Comparison of ENCODE assay signal across 7 mouse cellular contexts in the genomic region with DNA sequence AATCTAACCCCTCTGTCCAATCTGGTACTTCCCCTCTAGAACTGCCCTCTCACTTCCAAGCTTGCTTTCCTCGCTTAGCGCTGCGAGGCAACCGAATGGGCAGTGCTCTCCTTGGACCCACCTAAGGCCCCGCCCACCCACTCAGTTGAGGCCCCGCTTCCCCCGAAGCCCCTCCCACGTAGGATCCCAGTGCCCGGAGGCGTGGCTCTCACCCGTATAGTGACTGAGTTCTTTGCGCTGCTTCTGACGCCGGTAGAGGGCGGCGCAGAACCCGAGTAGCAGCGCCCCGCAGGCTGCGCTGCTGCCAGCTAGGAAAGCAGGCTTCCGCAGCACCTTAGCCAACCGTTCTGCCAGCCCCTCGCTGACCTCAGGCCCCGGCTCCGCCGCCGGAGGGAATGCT. TPM values are rescaled to one million over a fixed set of nuclear protein-coding genes. Genes with fewer than 3 reads are reported as not detected.
A peak's percentile ranks its signal among the peaks of the same experiment; 100 is the strongest.
DNase-seq lines count a peak whose midpoint lies in the region; ATAC-seq and TF ChIP-seq lines count a peak whose summit lies in the region.

No protein-coding gene starts in this region.

- ATAC-seq in intestine, embryonic 15.5 days: peak; percentile 95
- peak; percentile 93 for ATAC-seq in midbrain, embryonic 11.5 days (ENCODE audit: low FRiP score)

- H3K4me1 ChIP-seq in intestine, embryonic 15.5 days (replicated peaks): peaks cover 4% of the 10 kb centered on the region; the same call in 1 of the 2 replicates
- H3K4me1 ChIP-seq in midbrain, embryonic 11.5 days (ENCODE audit: control insufficient read depth, insufficient read depth, low read length): peaks cover 4% of the 10 kb centered on the region; the same call in 1 of the 2 replicates
- peaks cover 4% of the 10 kb centered on the region; the same call in 1 of the 2 replicates for H3K4me1 ChIP-seq in small intestine, adult 2 months (ENCODE audit: control insufficient read depth, insufficient read depth, insufficient read length, low read length)

- TF ChIP-seq POLR2A in small intestine, adult 2 months (IDR thresholded peaks at IDR 0.05; ENCODE audit: low read depth, low read length): no peak

- TF ChIP-seq CTCF in small intestine, adult 2 months (IDR thresholded peaks at IDR 0.05; ENCODE audit: extremely low read depth, insufficient read length, insufficient replicate concordance, low read depth, low read length): peak; percentile 53; the same call in 1 of the 2 replicates

- H3K27me3 ChIP-seq in intestine, embryonic 15.5 days (replicated peaks): 0 out of 2 replicates have a peak, but pooled peaks cover 4% of the 10 kb centered on the region
- peaks cover 6% of the 10 kb centered on the region; the same call in 1 of the 2 replicates for H3K27me3 ChIP-seq in midbrain, embryonic 11.5 days (ENCODE audit: control insufficient read depth, insufficient read depth, low read length)
- H3K27me3 ChIP-seq in small intestine, adult 2 months (ENCODE audit: control insufficient read depth, insufficient read depth, low read length): no peaks in the 10 kb centered on the region

- intact Hi-C loops in left cerebral cortex, postnatal 4 days (cut with DNase I): no loop called here

- no peaks in the 10 kb centered on the region for H3K9me3 ChIP-seq in intestine, embryonic 15.5 days
- H3K9me3 ChIP-seq in midbrain, embryonic 11.5 days (ENCODE audit: control insufficient read depth, low read length): no peaks in the 10 kb centered on the region

- no peak overlapping the region for H3K9ac ChIP-seq in intestine, embryonic 15.5 days
- H3K9ac ChIP-seq in midbrain, embryonic 11.5 days (ENCODE audit: low read length): no peak overlapping the region; the same call in 1 of the 2 replicates

- peak; percentile 91 for DNase-seq in adrenal gland, adult 2 months
- DNase-seq in embryo, embryonic 10 days (ENCODE audit: low spot score): peak; percentile 94
- DNase-seq in gonadal fat pad, adult 2 months (ENCODE audit: low read depth): peak; percentile 4
- peak; percentile 83 for DNase-seq in left cerebral cortex, postnatal 4 days
- DNase-seq in midbrain, embryonic 11.5 days (ENCODE audit: low spot score, missing footprints): peak; percentile 98

- H3K4me2 ChIP-seq in intestine, embryonic 15.5 days (replicated peaks): peak overlapping the region; percentile 73
- H3K4me2 ChIP-seq in midbrain, embryonic 11.5 days: peak overlapping the region; percentile 27

- WGBS in intestine, embryonic 15.5 days: under 1% methylated on average over 27 of the region's 27 CpGs
- WGBS in midbrain, embryonic 11.5 days: under 1% methylated on average over 27 of the region's 27 CpGs
- WGBS in small intestine, adult 2 months: under 1% methylated on average over 27 of the region's 27 CpGs

- no peaks in the 10 kb centered on the region for H3K36me3 ChIP-seq in intestine, embryonic 15.5 days
- H3K36me3 ChIP-seq in midbrain, embryonic 11.5 days (ENCODE audit: control insufficient read depth, insufficient read depth, low read length): no peaks in the 10 kb centered on the region
- H3K36me3 ChIP-seq in small intestine, adult 2 months (ENCODE audit: control insufficient read depth, insufficient read depth, low read length): no peaks in the 10 kb centered on the region

- no peak overlapping the region for H3K27ac ChIP-seq in intestine, embryonic 15.5 days
- no peak overlapping the region for H3K27ac ChIP-seq in midbrain, embryonic 11.5 days (ENCODE audit: low read depth, low read length)
- H3K27ac ChIP-seq in small intestine, adult 2 months (ENCODE audit: insufficient read depth, low read depth, low read length): no peak overlapping the region

- peak overlapping the region; percentile 34 for H3K4me3 ChIP-seq in intestine, embryonic 15.5 days (replicated peaks)
- H3K4me3 ChIP-seq in midbrain, embryonic 11.5 days (ENCODE audit: low read depth, low read length): 0 out of 2 replicates have a peak overlapping the region, but pooled peaks have one; percentile 1
- H3K4me3 ChIP-seq in small intestine, adult 2 months (ENCODE audit: low read depth, low read length): peak overlapping the region; percentile 51

RNA-seq across cellular contexts. Expression of gene Robo3, which starts 12.4 kb away (rescaled TPM):
- total RNA-seq in adrenal gland, adult 2 months (2021): under 1 TPM; 0.62 to 0.75 TPM
- 2.9 and 5.9 TPM in 2 replicates for polyA plus RNA-seq in adrenal gland, adult 2 months (2012; rRNA removed)
- polyA plus RNA-seq in gonadal fat pad, adult 2 months (2012; rRNA removed): 0.25 and 0.34 TPM in 2 replicates
- 0.04 TPM in 1 of 2 replicates, not detected in the other for polyA plus RNA-seq in intestine, embryonic 15.5 days (2015; fragmentation: Nextera tagmentation; extraction: Ambion mirVana)
- total RNA-seq in left cerebral cortex, postnatal 4 days (2021): 1 to 10 TPM; 6.1 to 6.6 TPM
- polyA plus RNA-seq in midbrain, embryonic 11.5 days (2014; fragmentation: Nextera tagmentation; extraction: Ambion mirVana): 40.1 and 43.9 TPM in 2 replicates
- 0.96 and 1.9 TPM in 2 replicates for polyA plus RNA-seq in small intestine, adult 2 months (2012; rRNA removed)

RNA-seq across cellular contexts. Expression of gene Robo4, which starts 19.0 kb away (rescaled TPM):
- total RNA-seq in adrenal gland, adult 2 months (2021): 10 to 100 TPM; 17.3 to 27.0 TPM
- polyA plus RNA-seq in adrenal gland, adult 2 months (2012; rRNA removed): 47.5 and 54.0 TPM in 2 replicates
- polyA plus RNA-seq in gonadal fat pad, adult 2 months (2012; rRNA removed): 27.9 and 34.2 TPM in 2 replicates
- polyA plus RNA-seq in intestine, embryonic 15.5 days (2015; fragmentation: Nextera tagmentation; extraction: Ambion mirVana): 11.4 and 11.9 TPM in 2 replicates
- total RNA-seq in left cerebral cortex, postnatal 4 days (2021): 1 to 10 TPM; 6.5 to 7.4 TPM
- polyA plus RNA-seq in midbrain, embryonic 11.5 days (2014; fragmentation: Nextera tagmentation; extraction: Ambion mirVana): 5.1 and 5.3 TPM in 2 replicates
- 5.1 and 12.0 TPM in 2 replicates for polyA plus RNA-seq in small intestine, adult 2 months (2012; rRNA removed)

RNA-seq across cellular contexts. Expression of gene Hepacam, which starts 53.5 kb away (rescaled TPM):
- total RNA-seq in adrenal gland, adult 2 months (2021): under 1 TPM in 1 of 2 experiments, not detected in 1; 0.23 TPM
- 0.26 and 0.40 TPM in 2 replicates for polyA plus RNA-seq in adrenal gland, adult 2 months (2012; rRNA removed)
- 0.32 and 0.51 TPM in 2 replicates for polyA plus RNA-seq in gonadal fat pad, adult 2 months (2012; rRNA removed)
- polyA plus RNA-seq in intestine, embryonic 15.5 days (2015; fragmentation: Nextera tagmentation; extraction: Ambion mirVana): 0.06 and 0.08 TPM in 2 replicates
- total RNA-seq in left cerebral cortex, postnatal 4 days (2021): 10 to 100 TPM; 23.8 to 24.9 TPM
- not detected in 2 replicates for polyA plus RNA-seq in midbrain, embryonic 11.5 days (2014; fragmentation: Nextera tagmentation; extraction: Ambion mirVana)
- polyA plus RNA-seq in small intestine, adult 2 months (2012; rRNA removed): 0.11 and 0.32 TPM in 2 replicates

Comparison
In these comparisons a context has a peak if more than half of its experiments do, and no peak if none do; other contexts are left out.
1. DNase-seq: peak in every context shown above with its lines; median percentile 98 in midbrain, embryonic 11.5 days; 94 in embryo, embryonic 10 days; 91 in adrenal gland, adult 2 months; 83 in left cerebral cortex, postnatal 4 days; 4 in gonadal fat pad, adult 2 months.
2. H3K4me3 ChIP-seq: peak in every context shown above with its lines; median percentile 51 in small intestine, adult 2 months; 34 in intestine, embryonic 15.5 days; 1 in midbrain, embryonic 11.5 days.